Mouse (Mus musculus) heart, embryonic 16.5 days (tissue): ENCODE results near the gene Crip2. TPM values are rescaled to one million over a fixed set of nuclear protein-coding genes. Genes with fewer than 3 reads are reported as not detected.

Experiments
- ATAC-seq: fragments of 200-750 bp; cut with Nextera tagmentation; replicated peaks from 2 replicates; pipeline ENCODE4 v1.8.0; 2017; ENCODE audit warnings: moderate number of reproducible peaks; ENCODE audit not compliant: insufficient read depth, low FRiP score; ENCODE audit errors: extremely low read depth
- H3K27ac ChIP-seq: fragments of 300-500 bp; sonication (generic); 2 replicates; pipeline ENCODE4 v1.5.1; 2014; ENCODE audit warnings: mild to moderate bottlenecking, low read length, control low read depth, moderate library complexity
- H3K27me3 ChIP-seq: fragments of 300-500 bp; sonication (generic); 2 replicates; pipeline ENCODE4 v1.6.1; 2014; ENCODE audit warnings: low read length, mixed read lengths; ENCODE audit not compliant: control insufficient read depth, insufficient read depth
- H3K36me3 ChIP-seq: fragments of 300-500 bp; sonication (generic); 2 replicates; pipeline ENCODE4 v1.6.1; 2014; ENCODE audit not compliant: control insufficient read depth, insufficient read depth
- H3K4me1 ChIP-seq: fragments of 300-500 bp; sonication (generic); 2 replicates; pipeline ENCODE4 v1.6.1; 2014; ENCODE audit warnings: low read length, mixed read lengths; ENCODE audit not compliant: control insufficient read depth, insufficient read depth
- H3K4me2 ChIP-seq: fragments of 300-500 bp; sonication (generic); 2 replicates; pipeline ENCODE4 v1.6.1; 2014; ENCODE audit warnings: low read depth, mild to moderate bottlenecking, control low read depth, low read length
- H3K4me3 ChIP-seq: fragments of 300-500 bp; sonication (generic); 2 replicates; pipeline ENCODE4 v1.5.1; 2014; ENCODE audit warnings: mild to moderate bottlenecking, control low read depth, low read length
- H3K9ac ChIP-seq: fragments of 300-500 bp; sonication (generic); 2 replicates; pipeline ENCODE4 v1.6.1; 2014; ENCODE audit warnings: low read length, control low read depth
- H3K9me3 ChIP-seq: fragments of 300-500 bp; sonication (generic); replicated peaks from 2 replicates; pipeline ENCODE4 v1.6.1; 2016; ENCODE audit warnings: low read length; ENCODE audit not compliant: control insufficient read depth
- WGBS: fragments of 180-500 bp; shearing (Covaris S2); extraction: QIAGEN DNeasy Blood & Tissue Kit; methylation state at CpG from one replicate; pipeline ENCODE4 v1.1.7; 2014; 5-methylcytosine and 5-hydroxymethylcytosine counted together
- polyA plus RNA-seq: library from polyadenylated mRNA; unstranded; fragments of >200 nt; fragmentation: Nextera tagmentation; extraction: Ambion mirVana; gene quantifications from 2 replicates; pipeline ENCODE4 v1.2.1, GENCODE M21; 2015

Crip2 gene
- polyA plus RNA-seq, 1 experiment from 2014 or later: 1,743 TPM

- Histone ChIP-seq H3K9ac (no peak overlapping the region), H3K27me3 (no peaks in the 10 kb centered on the region), H3K36me3 (peaks cover 6% of the 10 kb centered on the region), H3K4me1 (peaks cover 68% of the 10 kb centered on the region), H3K4me3 (no peak overlapping the region), H3K9me3 (no peaks in the 10 kb centered on the region), H3K27ac (no peak overlapping the region), H3K4me2 (no peak overlapping the region)
- ATAC-seq: no peak
- WGBS: 55% methylated on average over 4 of the region's 4 CpGs
Measured at GRCm38 (mm10) chr12:113150591-113150990, 10.6 kb downstream of the Crip2 start.

- Histone ChIP-seq H3K9ac (no peak overlapping the region; the same call in 1 of the 2 replicates), H3K9me3 (no peaks in the 10 kb centered on the region), H3K4me1 (peaks cover 64% of the 10 kb centered on the region), H3K27ac (peak overlapping the region; percentile 49; the same call in 1 of the 2 replicates), H3K4me2 (peak overlapping the region; percentile 88), H3K4me3 (peak overlapping the region; percentile 81; the same call in 1 of the 2 replicates), H3K27me3 (no peaks in the 10 kb centered on the region), H3K36me3 (peaks cover 2% of the 10 kb centered on the region; the same call in 1 of the 2 replicates)
- whole genome bisulfite sequencing: 51% methylated on average over 8 of the region's 8 CpGs
- no peak for ATAC-seq
Measured at GRCm38 (mm10) chr12:113151046-113151445, 11.0 kb downstream of the Crip2 start.

GRCm38 (mm10) chr12:113151661-113152271, 11.7 kb downstream of the Crip2 start:
- peak overlapping the region; percentile 49 for H3K27ac ChIP-seq

GRCm38 (mm10) chr12:113152272-113152661, 12.2 kb downstream of the Crip2 start:
- Histone ChIP-seq H3K9me3 (no peaks in the 10 kb centered on the region), H3K4me3 (peak overlapping the region; percentile 81), H3K4me2 (peak overlapping the region; percentile 88), H3K9ac (peak overlapping the region; percentile 82), H3K27ac (peak overlapping the region; percentile 49), H3K4me1 (peaks cover 60% of the 10 kb centered on the region), H3K27me3 (no peaks in the 10 kb centered on the region), H3K36me3 (no peaks in the 10 kb centered on the region)
- 16% methylated on average over 19 of the region's 19 CpGs for WGBS
- ATAC-seq: no peak

More at GRCm38 (mm10) chr12:113151661-113152271, 11.7 kb downstream of the Crip2 start:
- H3K4me3 ChIP-seq: peak overlapping the region; percentile 81
- ATAC-seq: no peak
- peaks cover 60% of the 10 kb centered on the region for H3K4me1 ChIP-seq
- peak overlapping the region; percentile 82 for H3K9ac ChIP-seq
- H3K27me3 ChIP-seq: no peaks in the 10 kb centered on the region
- no peaks in the 10 kb centered on the region for H3K9me3 ChIP-seq
- WGBS: under 1% methylated on average over 36 of the region's 36 CpGs
- peak overlapping the region; percentile 88 for H3K4me2 ChIP-seq
- H3K36me3 ChIP-seq: no peaks in the 10 kb centered on the region

GRCm38 (mm10) chr12:113152991-113153525, 13.0 kb downstream of the Crip2 start:
- peak overlapping the region; percentile 81 for H3K4me3 ChIP-seq
- no peaks in the 10 kb centered on the region for H3K27me3 ChIP-seq
- WGBS: 73% methylated on average over 6 of the region's 6 CpGs
- H3K4me2 ChIP-seq: peak overlapping the region; percentile 88
- no peaks in the 10 kb centered on the region for H3K9me3 ChIP-seq
- peak overlapping the region; percentile 82; the same call in 1 of the 2 replicates for H3K9ac ChIP-seq
- H3K4me1 ChIP-seq: peaks cover 53% of the 10 kb centered on the region
- peaks cover 2% of the 10 kb centered on the region; the same call in 1 of the 2 replicates for H3K36me3 ChIP-seq
- no peak overlapping the region for H3K27ac ChIP-seq
- ATAC-seq: no peak

GRCm38 (mm10) chr12:113153971-113154370, 13.9 kb downstream of the Crip2 start:
- 94% methylated on average over 7 of the region's 7 CpGs for WGBS
- H3K4me1 ChIP-seq: peaks cover 44% of the 10 kb centered on the region
- no peaks in the 10 kb centered on the region for H3K9me3 ChIP-seq
- no peak for ATAC-seq
- H3K4me3 ChIP-seq: no peak overlapping the region
- no peaks in the 10 kb centered on the region for H3K27me3 ChIP-seq
- H3K4me2 ChIP-seq: no peak overlapping the region
- no peak overlapping the region for H3K27ac ChIP-seq
- peaks cover 3% of the 10 kb centered on the region; the same call in 1 of the 2 replicates for H3K36me3 ChIP-seq
- no peak overlapping the region for H3K9ac ChIP-seq

- H3K27ac ChIP-seq: peak overlapping the region; percentile 84
- H3K4me2 ChIP-seq: peak overlapping the region; percentile 67
- H3K36me3 ChIP-seq: peaks cover 3% of the 10 kb centered on the region; the same call in 1 of the 2 replicates
- H3K9me3 ChIP-seq: no peaks in the 10 kb centered on the region
- peak overlapping the region; percentile 54 for H3K4me3 ChIP-seq
- ATAC-seq: no peak
- H3K9ac ChIP-seq: peak overlapping the region; percentile 75
- 67% methylated on average over 6 of the region's 6 CpGs for WGBS
- peaks cover 39% of the 10 kb centered on the region for H3K4me1 ChIP-seq
- H3K27me3 ChIP-seq: no peaks in the 10 kb centered on the region
Measured at GRCm38 (mm10) chr12:113154747-113155075, 14.7 kb downstream of the Crip2 start.

- 4% methylated on average over 32 of the region's 32 CpGs for WGBS
- Histone ChIP-seq H3K4me1 (peaks cover 39% of the 10 kb centered on the region), H3K9me3 (no peaks in the 10 kb centered on the region), H3K27me3 (no peaks in the 10 kb centered on the region), H3K4me3 (peak overlapping the region; percentile 54), H3K27ac (peak overlapping the region; percentile 84), H3K36me3 (peaks cover 3% of the 10 kb centered on the region; the same call in 1 of the 2 replicates), H3K9ac (peak overlapping the region; percentile 75), H3K4me2 (peak overlapping the region; percentile 67)
- no peak for ATAC-seq
Measured at GRCm38 (mm10) chr12:113155076-113155771, 15.2 kb downstream of the Crip2 start.
